Mouse (Mus musculus): ENCODE results near the gene Bicd1. TPM values are rescaled to one million over a fixed set of nuclear protein-coding genes. Genes with fewer than 3 reads are reported as not detected.
"Not testable (repeated sequence)": the region's sequence is repeated elsewhere in the genome, so short reads cannot be mapped to it uniquely, and the experiment has no call there.

Gene Bicd1
- polyA plus RNA-seq, 1 experiment from 2014 or later: 63.7 TPM

- no peak overlapping the region for H3K4me2 ChIP-seq (ENCODE audit: low read depth, low read length)
- H3K27ac ChIP-seq (ENCODE audit: low read depth, low read length): no peak overlapping the region
- no peaks in the 10 kb centered on the region for H3K36me3 ChIP-seq (ENCODE audit: control insufficient read depth, insufficient read depth, low read length)
- no peak overlapping the region for H3K9ac ChIP-seq (replicated peaks; ENCODE audit: low read depth, low read length)
- no peak overlapping the region for H3K4me3 ChIP-seq (ENCODE audit: low read depth, low read length)
- no peaks in the 10 kb centered on the region for H3K27me3 ChIP-seq (ENCODE audit: control insufficient read depth, insufficient read depth, low read length)
- peak; percentile 41; the same call in 1 of the 2 replicates for ATAC-seq (ENCODE audit: low read depth)
- WGBS: 83% methylated on average over 15 of the region's 15 CpGs
- no peaks in the 10 kb centered on the region for H3K9me3 ChIP-seq (ENCODE audit: control insufficient read depth, low read length)
- no peaks in the 10 kb centered on the region for H3K4me1 ChIP-seq (ENCODE audit: control insufficient read depth, insufficient read depth, low read length)
Measured at GRCm38 (mm10) chr6:149471477-149471876, 62.8 kb downstream of the Bicd1 start.

- H3K27me3 ChIP-seq (ENCODE audit: control insufficient read depth, insufficient read depth, low read length); H3K27ac ChIP-seq (ENCODE audit: low read depth, low read length); H3K4me2 ChIP-seq (ENCODE audit: low read depth, low read length); H3K9ac ChIP-seq (replicated peaks; ENCODE audit: low read depth, low read length); H3K4me3 ChIP-seq (ENCODE audit: low read depth, low read length); H3K9me3 ChIP-seq (ENCODE audit: control insufficient read depth, low read length); H3K4me1 ChIP-seq (ENCODE audit: control insufficient read depth, insufficient read depth, low read length); ATAC-seq (ENCODE audit: low read depth); H3K36me3 ChIP-seq (ENCODE audit: control insufficient read depth, insufficient read depth, low read length): not testable (repeated sequence)
- 67% methylated on average over 6 of the region's 6 CpGs for WGBS
Measured at GRCm38 (mm10) chr6:149472441-149472840, 63.8 kb downstream of the Bicd1 start.

GRCm38 (mm10) chr6:149481868-149482267, 73.2 kb downstream of the Bicd1 start:
- H3K9me3 ChIP-seq (ENCODE audit: control insufficient read depth, low read length); H3K4me3 ChIP-seq (ENCODE audit: low read depth, low read length); H3K27me3 ChIP-seq (ENCODE audit: control insufficient read depth, insufficient read depth, low read length); ATAC-seq (ENCODE audit: low read depth); H3K4me2 ChIP-seq (ENCODE audit: low read depth, low read length); H3K27ac ChIP-seq (ENCODE audit: low read depth, low read length); H3K4me1 ChIP-seq (ENCODE audit: control insufficient read depth, insufficient read depth, low read length); H3K36me3 ChIP-seq (ENCODE audit: control insufficient read depth, insufficient read depth, low read length); H3K9ac ChIP-seq (replicated peaks; ENCODE audit: low read depth, low read length): not testable (repeated sequence)
- WGBS: 87% methylated on average over 5 of the region's 5 CpGs

- Histone ChIP-seq H3K27ac (ENCODE audit: low read depth, low read length) (no peak overlapping the region), H3K4me1 (ENCODE audit: control insufficient read depth, insufficient read depth, low read length) (no peaks in the 10 kb centered on the region), H3K36me3 (ENCODE audit: control insufficient read depth, insufficient read depth, low read length) (peaks cover 8% of the 10 kb centered on the region; the same call in 1 of the 2 replicates), H3K27me3 (ENCODE audit: control insufficient read depth, insufficient read depth, low read length) (no peaks in the 10 kb centered on the region), H3K4me3 (ENCODE audit: low read depth, low read length) (no peak overlapping the region), H3K9ac (replicated peaks; ENCODE audit: low read depth, low read length) (no peak overlapping the region), H3K4me2 (ENCODE audit: low read depth, low read length) (no peak overlapping the region), H3K9me3 (ENCODE audit: control insufficient read depth, low read length) (no peaks in the 10 kb centered on the region)
- ATAC-seq (ENCODE audit: low read depth): no peak
- WGBS: 98% methylated on average over 2 of the region's 2 CpGs
Measured at GRCm38 (mm10) chr6:149494662-149495061, 86.0 kb downstream of the Bicd1 start.

- Histone ChIP-seq H3K4me3 (ENCODE audit: low read depth, low read length) (no peak overlapping the region), H3K4me2 (ENCODE audit: low read depth, low read length) (no peak overlapping the region), H3K27me3 (ENCODE audit: control insufficient read depth, insufficient read depth, low read length) (no peaks in the 10 kb centered on the region), H3K27ac (ENCODE audit: low read depth, low read length) (no peak overlapping the region), H3K9ac (replicated peaks; ENCODE audit: low read depth, low read length) (no peak overlapping the region), H3K36me3 (ENCODE audit: control insufficient read depth, insufficient read depth, low read length) (peaks cover 8% of the 10 kb centered on the region; the same call in 1 of the 2 replicates), H3K9me3 (ENCODE audit: control insufficient read depth, low read length) (no peaks in the 10 kb centered on the region), H3K4me1 (ENCODE audit: control insufficient read depth, insufficient read depth, low read length) (no peaks in the 10 kb centered on the region)
- ATAC-seq (ENCODE audit: low read depth): no peak
Measured at GRCm38 (mm10) chr6:149495925-149496324, 87.2 kb downstream of the Bicd1 start.

- WGBS: 2% methylated on average over 19 of the region's 19 CpGs
- peak; percentile 98 for ATAC-seq (ENCODE audit: low read depth)
- H3K27ac ChIP-seq (ENCODE audit: low read depth, low read length): no peak overlapping the region
Measured at GRCm38 (mm10) chr6:149565720-149566498, 157.2 kb downstream of the Bicd1 start.

GRCm38 (mm10) chr6:149567219-149567618, 158.5 kb downstream of the Bicd1 start:
- Histone ChIP-seq H3K36me3 (ENCODE audit: control insufficient read depth, insufficient read depth, low read length) (no peaks in the 10 kb centered on the region), H3K27ac (ENCODE audit: low read depth, low read length) (no peak overlapping the region), H3K4me1 (ENCODE audit: control insufficient read depth, insufficient read depth, low read length) (0 out of 2 replicates have a peak, but pooled peaks cover 3% of the 10 kb centered on the region), H3K9me3 (ENCODE audit: control insufficient read depth, low read length) (no peaks in the 10 kb centered on the region), H3K4me3 (ENCODE audit: low read depth, low read length) (no peak overlapping the region), H3K4me2 (ENCODE audit: low read depth, low read length) (no peak overlapping the region), H3K27me3 (ENCODE audit: control insufficient read depth, insufficient read depth, low read length) (no peaks in the 10 kb centered on the region), H3K9ac (replicated peaks; ENCODE audit: low read depth, low read length) (no peak overlapping the region)
- no peak for ATAC-seq (ENCODE audit: low read depth)
- WGBS: 19% methylated on average over 1 of the region's 1 CpGs

More at GRCm38 (mm10) chr6:149565720-149566498, 157.2 kb downstream of the Bicd1 start:
- Histone ChIP-seq H3K27me3 (ENCODE audit: control insufficient read depth, insufficient read depth, low read length) (no peaks in the 10 kb centered on the region), H3K4me1 (ENCODE audit: control insufficient read depth, insufficient read depth, low read length) (0 out of 2 replicates have a peak, but pooled peaks cover 3% of the 10 kb centered on the region), H3K4me3 (ENCODE audit: low read depth, low read length) (peak overlapping the region; percentile 37), H3K4me2 (ENCODE audit: low read depth, low read length) (peak overlapping the region; percentile 62), H3K36me3 (ENCODE audit: control insufficient read depth, insufficient read depth, low read length) (no peaks in the 10 kb centered on the region), H3K9me3 (ENCODE audit: control insufficient read depth, low read length) (no peaks in the 10 kb centered on the region), H3K9ac (replicated peaks; ENCODE audit: low read depth, low read length) (0 out of 2 replicates have a peak overlapping the region, but pooled peaks have one; percentile 8)

GRCm38 (mm10) chr6:149574288-149574687, 165.6 kb downstream of the Bicd1 start:
- H3K4me1 ChIP-seq (ENCODE audit: control insufficient read depth, insufficient read depth, low read length): no peaks in the 10 kb centered on the region
- no peak for ATAC-seq (ENCODE audit: low read depth)
- H3K4me3 ChIP-seq (ENCODE audit: low read depth, low read length): no peak overlapping the region
- H3K9me3 ChIP-seq (ENCODE audit: control insufficient read depth, low read length): no peaks in the 10 kb centered on the region
- H3K27ac ChIP-seq (ENCODE audit: low read depth, low read length): no peak overlapping the region
- no peak overlapping the region for H3K9ac ChIP-seq (replicated peaks; ENCODE audit: low read depth, low read length)
- H3K27me3 ChIP-seq (ENCODE audit: control insufficient read depth, insufficient read depth, low read length): no peaks in the 10 kb centered on the region
- H3K4me2 ChIP-seq (ENCODE audit: low read depth, low read length): no peak overlapping the region
- 92% methylated on average over 1 of the region's 1 CpGs for WGBS
- H3K36me3 ChIP-seq (ENCODE audit: control insufficient read depth, insufficient read depth, low read length): no peaks in the 10 kb centered on the region

GRCm38 (mm10) chr6:149580053-149580452, 171.4 kb downstream of the Bicd1 start:
- Histone ChIP-seq H3K9ac (replicated peaks; ENCODE audit: low read depth, low read length) (no peak overlapping the region), H3K4me2 (ENCODE audit: low read depth, low read length) (no peak overlapping the region), H3K4me1 (ENCODE audit: control insufficient read depth, insufficient read depth, low read length) (no peaks in the 10 kb centered on the region), H3K27ac (ENCODE audit: low read depth, low read length) (no peak overlapping the region), H3K9me3 (ENCODE audit: control insufficient read depth, low read length) (no peaks in the 10 kb centered on the region), H3K27me3 (ENCODE audit: control insufficient read depth, insufficient read depth, low read length) (no peaks in the 10 kb centered on the region), H3K36me3 (ENCODE audit: control insufficient read depth, insufficient read depth, low read length) (no peaks in the 10 kb centered on the region), H3K4me3 (ENCODE audit: low read depth, low read length) (no peak overlapping the region)
- ATAC-seq (ENCODE audit: low read depth): no peak

All from neural tube, embryonic 14.5 days (tissue).